Mouse (Mus musculus): ENCODE results near the gene Fam131b. TPM values are rescaled to one million over a fixed set of nuclear protein-coding genes. Genes with fewer than 3 reads are reported as not detected.

Gene Fam131b
- polyA plus RNA-seq, 1 experiment from 2014 or later: 4.7 TPM

DNA sequence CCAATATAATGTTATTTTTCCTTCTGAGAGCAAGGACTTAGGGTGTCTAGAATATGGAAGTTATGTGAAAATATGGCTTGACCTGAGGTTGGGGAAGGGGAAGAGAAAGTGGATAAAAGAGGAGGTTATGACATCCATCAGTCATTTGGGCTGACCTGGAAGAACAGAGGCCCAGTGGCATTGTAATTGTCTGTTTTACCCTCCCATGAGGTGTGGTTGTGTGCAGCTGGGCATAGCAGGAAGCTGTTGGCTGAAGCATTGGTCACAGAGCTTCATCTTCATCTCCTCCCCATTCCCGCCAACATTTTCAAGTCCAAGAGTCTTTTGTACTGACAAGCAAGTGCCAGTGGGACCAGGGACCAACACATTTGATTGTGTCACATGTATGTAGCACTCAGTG lies 19.8 kb upstream of the Fam131b start:
- Histone ChIP-seq H3K9ac (ENCODE audit: low read length) (no peak overlapping the region), H3K36me3 (ENCODE audit: control insufficient read depth, insufficient read depth, low read length) (no peaks in the 10 kb centered on the region), H3K27me3 (replicated peaks; ENCODE audit: control insufficient read depth, insufficient read depth, low read length) (no peaks in the 10 kb centered on the region), H3K27ac (ENCODE audit: low read depth, low read length) (no peak overlapping the region), H3K4me2 (ENCODE audit: low read length) (no peak overlapping the region), H3K9me3 (replicated peaks; ENCODE audit: control insufficient read depth, low read length) (no peaks in the 10 kb centered on the region), H3K4me3 (ENCODE audit: low read depth, low read length) (no peak overlapping the region), H3K4me1 (ENCODE audit: control insufficient read depth, insufficient read depth, low read length) (no peaks in the 10 kb centered on the region)
- 89% methylated on average over 1 of the region's 1 CpGs for WGBS
- DNase-seq (ENCODE audit: low spot score): no peak
- ATAC-seq: no peak

- H3K27me3 ChIP-seq (replicated peaks; ENCODE audit: control insufficient read depth, insufficient read depth, low read length): no peaks in the 10 kb centered on the region
- DNase-seq (ENCODE audit: low spot score): no peak
- ATAC-seq: no peak
- H3K36me3 ChIP-seq (ENCODE audit: control insufficient read depth, insufficient read depth, low read length): no peaks in the 10 kb centered on the region
- H3K4me2 ChIP-seq (ENCODE audit: low read length): no peak overlapping the region
- no peak overlapping the region for H3K9ac ChIP-seq (ENCODE audit: low read length)
- H3K27ac ChIP-seq (ENCODE audit: low read depth, low read length): no peak overlapping the region
- 87% methylated on average over 9 of the region's 9 CpGs for WGBS
- H3K4me3 ChIP-seq (ENCODE audit: low read depth, low read length): no peak overlapping the region
- no peaks in the 10 kb centered on the region for H3K4me1 ChIP-seq (ENCODE audit: control insufficient read depth, insufficient read depth, low read length)
- no peaks in the 10 kb centered on the region for H3K9me3 ChIP-seq (replicated peaks; ENCODE audit: control insufficient read depth, low read length)
Measured at GRCm38 (mm10) chr6:42343361-42344120, 19.1 kb upstream of the Fam131b start.

DNA sequence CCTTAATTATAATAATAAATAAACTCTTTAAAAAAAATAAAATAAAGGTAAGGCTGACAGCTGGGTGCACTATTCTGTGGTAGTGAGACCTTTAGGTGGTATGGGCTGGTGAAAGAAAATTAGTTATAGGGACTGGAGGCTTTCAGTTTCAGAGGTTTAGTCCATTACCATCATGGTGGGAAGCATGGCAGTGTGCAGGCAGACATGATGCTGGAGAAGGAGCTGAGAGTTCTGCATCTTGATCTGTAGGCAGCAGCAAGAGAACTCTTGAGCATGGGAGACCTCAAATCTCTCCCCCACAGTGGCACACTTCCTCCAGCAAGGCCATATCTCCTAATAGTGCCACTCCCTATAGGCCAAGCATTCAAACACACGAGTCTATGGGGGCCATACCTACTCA lies 17.7 kb upstream of the Fam131b start:
- no peak overlapping the region for H3K4me2 ChIP-seq (ENCODE audit: low read length)
- no peak overlapping the region for H3K9ac ChIP-seq (ENCODE audit: low read length)
- H3K27me3 ChIP-seq (replicated peaks; ENCODE audit: control insufficient read depth, insufficient read depth, low read length): no peaks in the 10 kb centered on the region
- no peak overlapping the region for H3K4me3 ChIP-seq (ENCODE audit: low read depth, low read length)
- no peak overlapping the region for H3K27ac ChIP-seq (ENCODE audit: low read depth, low read length)
- no peaks in the 10 kb centered on the region for H3K9me3 ChIP-seq (replicated peaks; ENCODE audit: control insufficient read depth, low read length)
- ATAC-seq (no peak), DNase-seq (ENCODE audit: low spot score) (no peak)
- H3K4me1 ChIP-seq (ENCODE audit: control insufficient read depth, insufficient read depth, low read length): no peaks in the 10 kb centered on the region
- H3K36me3 ChIP-seq (ENCODE audit: control insufficient read depth, insufficient read depth, low read length): no peaks in the 10 kb centered on the region
- 86% methylated on average over 1 of the region's 1 CpGs for WGBS

DNA sequence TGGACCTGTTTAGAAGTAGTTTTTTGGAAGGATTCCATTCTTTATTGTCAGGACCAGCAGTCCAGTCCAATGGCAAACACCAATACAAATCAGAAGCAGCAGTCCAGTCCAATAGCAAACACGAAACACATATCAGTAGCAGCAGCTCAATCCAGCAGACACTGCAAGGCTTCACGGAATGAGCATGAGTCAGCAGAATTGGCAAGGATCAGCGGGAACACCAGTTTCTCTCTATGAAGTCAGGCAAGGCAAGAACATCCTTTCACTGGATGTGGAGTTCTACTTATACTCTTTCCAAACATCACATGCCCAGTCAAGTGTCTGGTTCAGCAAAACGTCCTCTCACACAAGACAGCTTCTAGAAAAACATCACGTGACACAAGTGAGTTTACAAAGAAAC lies 15.5 kb upstream of the Fam131b start:
- 84% methylated on average over 5 of the region's 5 CpGs for WGBS
- Histone ChIP-seq H3K36me3 (ENCODE audit: control insufficient read depth, insufficient read depth, low read length) (no peaks in the 10 kb centered on the region), H3K9ac (ENCODE audit: low read length) (no peak overlapping the region)

DNA sequence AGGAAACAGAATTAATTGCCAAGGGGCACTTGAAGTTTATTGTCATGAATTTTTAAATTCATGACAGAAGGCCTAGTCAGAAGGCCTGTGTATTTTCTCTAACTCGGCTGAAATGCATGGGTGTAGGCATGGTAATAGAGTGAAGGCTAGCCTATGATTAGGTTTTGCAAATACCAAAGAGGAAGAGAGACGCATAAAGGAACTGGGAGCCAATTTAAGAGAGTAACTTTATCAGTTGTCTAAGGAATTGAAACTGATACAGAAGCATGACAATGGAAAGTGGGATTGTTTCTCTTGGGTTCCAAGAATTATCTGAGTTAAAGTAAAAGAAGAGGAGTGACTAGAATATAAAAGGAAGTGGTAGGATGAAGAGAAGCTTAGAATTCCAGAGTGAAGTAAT lies 14.7 kb upstream of the Fam131b start:
- 87% methylated on average over 2 of the region's 2 CpGs for WGBS
- Histone ChIP-seq H3K36me3 (ENCODE audit: control insufficient read depth, insufficient read depth, low read length) (no peaks in the 10 kb centered on the region), H3K27me3 (replicated peaks; ENCODE audit: control insufficient read depth, insufficient read depth, low read length) (no peaks in the 10 kb centered on the region), H3K4me1 (ENCODE audit: control insufficient read depth, insufficient read depth, low read length) (no peaks in the 10 kb centered on the region), H3K27ac (ENCODE audit: low read depth, low read length) (no peak overlapping the region), H3K9ac (ENCODE audit: low read length) (no peak overlapping the region), H3K9me3 (replicated peaks; ENCODE audit: control insufficient read depth, low read length) (no peaks in the 10 kb centered on the region), H3K4me3 (ENCODE audit: low read depth, low read length) (no peak overlapping the region), H3K4me2 (ENCODE audit: low read length) (no peak overlapping the region)
- DNase-seq (ENCODE audit: low spot score) (no peak), ATAC-seq (no peak)

More for the DNA sequence above, 15.5 kb upstream of the Fam131b start:
- H3K4me3 ChIP-seq (ENCODE audit: low read depth, low read length): no peak overlapping the region
- ATAC-seq: no peak
- H3K9me3 ChIP-seq (replicated peaks; ENCODE audit: control insufficient read depth, low read length): no peaks in the 10 kb centered on the region
- no peak overlapping the region for H3K27ac ChIP-seq (ENCODE audit: low read depth, low read length)
- no peak overlapping the region for H3K4me2 ChIP-seq (ENCODE audit: low read length)
- DNase-seq (ENCODE audit: low spot score): no peak
- no peaks in the 10 kb centered on the region for H3K27me3 ChIP-seq (replicated peaks; ENCODE audit: control insufficient read depth, insufficient read depth, low read length)
- no peaks in the 10 kb centered on the region for H3K4me1 ChIP-seq (ENCODE audit: control insufficient read depth, insufficient read depth, low read length)

GRCm38 (mm10) chr6:42330946-42331345 lies 6.5 kb upstream of the Fam131b start:
- Histone ChIP-seq H3K27me3 (replicated peaks; ENCODE audit: control insufficient read depth, insufficient read depth, low read length) (no peaks in the 10 kb centered on the region), H3K9ac (ENCODE audit: low read length) (no peak overlapping the region), H3K4me1 (ENCODE audit: control insufficient read depth, insufficient read depth, low read length) (no peaks in the 10 kb centered on the region), H3K27ac (ENCODE audit: low read depth, low read length) (no peak overlapping the region), H3K4me3 (ENCODE audit: low read depth, low read length) (no peak overlapping the region), H3K36me3 (ENCODE audit: control insufficient read depth, insufficient read depth, low read length) (no peaks in the 10 kb centered on the region), H3K4me2 (ENCODE audit: low read length) (no peak overlapping the region), H3K9me3 (replicated peaks; ENCODE audit: control insufficient read depth, low read length) (no peaks in the 10 kb centered on the region)
- WGBS: 91% methylated on average over 3 of the region's 3 CpGs
- DNase-seq (ENCODE audit: low spot score): no peak
- no peak for ATAC-seq

DNA sequence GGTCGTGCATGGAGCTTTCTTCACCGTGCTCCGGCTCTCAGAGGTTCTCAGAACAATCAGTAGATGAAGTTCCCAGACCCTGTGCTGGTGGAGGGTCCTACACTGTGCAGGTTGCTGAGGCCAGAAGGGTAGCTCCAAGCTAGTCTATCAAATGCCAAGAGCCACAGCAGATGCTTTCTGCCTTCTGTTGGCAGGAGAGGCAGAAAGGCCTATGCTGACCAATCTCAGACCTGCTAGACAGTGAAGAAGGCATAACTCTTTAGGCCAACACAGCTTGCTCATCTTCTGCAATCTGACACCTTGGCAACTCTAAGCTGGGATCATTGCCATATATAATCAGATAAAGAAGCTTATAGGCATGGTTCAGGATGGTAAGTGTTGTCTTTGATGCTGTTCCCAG lies 5.8 kb upstream of the Fam131b start:
- Histone ChIP-seq H3K4me3 (ENCODE audit: low read depth, low read length) (no peak overlapping the region), H3K4me2 (ENCODE audit: low read length) (no peak overlapping the region), H3K9me3 (replicated peaks; ENCODE audit: control insufficient read depth, low read length) (no peaks in the 10 kb centered on the region), H3K4me1 (ENCODE audit: control insufficient read depth, insufficient read depth, low read length) (no peaks in the 10 kb centered on the region), H3K27me3 (replicated peaks; ENCODE audit: control insufficient read depth, insufficient read depth, low read length) (no peaks in the 10 kb centered on the region), H3K36me3 (ENCODE audit: control insufficient read depth, insufficient read depth, low read length) (no peaks in the 10 kb centered on the region), H3K27ac (ENCODE audit: low read depth, low read length) (no peak overlapping the region), H3K9ac (ENCODE audit: low read length) (no peak overlapping the region)
- DNase-seq (ENCODE audit: low spot score) (no peak), ATAC-seq (no peak)
- 81% methylated on average over 3 of the region's 3 CpGs for WGBS

DNA sequence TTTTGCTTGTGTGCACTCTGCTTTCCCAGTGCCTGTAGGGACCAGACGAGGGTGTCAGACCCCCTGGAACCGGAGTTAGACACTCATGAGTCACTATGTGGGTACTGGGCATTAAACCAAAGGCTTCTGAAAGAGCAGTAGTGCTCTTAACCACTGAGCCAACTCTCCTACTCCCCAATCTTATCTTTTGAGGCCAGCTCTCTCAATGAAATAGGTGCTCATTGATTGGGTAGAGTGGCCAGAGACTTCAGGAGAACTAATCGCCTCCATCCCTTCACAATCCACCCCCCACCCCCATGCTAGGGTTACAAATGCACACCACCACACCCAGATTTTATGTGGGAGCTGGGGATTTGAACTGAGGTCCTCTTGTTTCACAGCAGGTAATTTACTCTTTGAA lies 4.3 kb upstream of the Fam131b start:
- Histone ChIP-seq H3K27me3 (replicated peaks; ENCODE audit: control insufficient read depth, insufficient read depth, low read length) (no peaks in the 10 kb centered on the region), H3K4me3 (ENCODE audit: low read depth, low read length) (no peak overlapping the region), H3K4me2 (ENCODE audit: low read length) (no peak overlapping the region), H3K27ac (ENCODE audit: low read depth, low read length) (no peak overlapping the region), H3K9me3 (replicated peaks; ENCODE audit: control insufficient read depth, low read length) (no peaks in the 10 kb centered on the region), H3K4me1 (ENCODE audit: control insufficient read depth, insufficient read depth, low read length) (no peaks in the 10 kb centered on the region), H3K36me3 (ENCODE audit: control insufficient read depth, insufficient read depth, low read length) (no peaks in the 10 kb centered on the region), H3K9ac (ENCODE audit: low read length) (no peak overlapping the region)
- no peak for DNase-seq (ENCODE audit: low spot score)
- WGBS: 80% methylated on average over 3 of the region's 3 CpGs
- no peak for ATAC-seq

GRCm38 (mm10) chr6:42326509-42326908 lies 2.1 kb upstream of the Fam131b start:
- Histone ChIP-seq H3K4me1 (ENCODE audit: control insufficient read depth, insufficient read depth, low read length) (peaks cover 4% of the 10 kb centered on the region; the same call in 1 of the 2 replicates), H3K9ac (ENCODE audit: low read length) (no peak overlapping the region), H3K4me2 (ENCODE audit: low read length) (no peak overlapping the region), H3K27ac (ENCODE audit: low read depth, low read length) (no peak overlapping the region), H3K36me3 (ENCODE audit: control insufficient read depth, insufficient read depth, low read length) (no peaks in the 10 kb centered on the region), H3K27me3 (replicated peaks; ENCODE audit: control insufficient read depth, insufficient read depth, low read length) (no peaks in the 10 kb centered on the region), H3K9me3 (replicated peaks; ENCODE audit: control insufficient read depth, low read length) (no peaks in the 10 kb centered on the region), H3K4me3 (ENCODE audit: low read depth, low read length) (no peak overlapping the region)
- ATAC-seq: no peak
- 95% methylated on average over 3 of the region's 3 CpGs for WGBS
- no peak for DNase-seq (ENCODE audit: low spot score)
